Mouse (Mus musculus) E14TG2a.4 (cell line): ENCODE measurements around the gene Ttc33.

Source experiments
- CTCF ChIP-seq: conservative IDR thresholded peaks from 2 replicates; pipeline ENCODE4 v1.5.1; 2014; ENCODE audit warnings: low read length
- NANOG ChIP-seq: IDR thresholded peaks from 2 replicates; pipeline ENCODE4 v1.6.1; 2014; ENCODE audit warnings: borderline replicate concordance, low read length, mixed read lengths

DNA sequence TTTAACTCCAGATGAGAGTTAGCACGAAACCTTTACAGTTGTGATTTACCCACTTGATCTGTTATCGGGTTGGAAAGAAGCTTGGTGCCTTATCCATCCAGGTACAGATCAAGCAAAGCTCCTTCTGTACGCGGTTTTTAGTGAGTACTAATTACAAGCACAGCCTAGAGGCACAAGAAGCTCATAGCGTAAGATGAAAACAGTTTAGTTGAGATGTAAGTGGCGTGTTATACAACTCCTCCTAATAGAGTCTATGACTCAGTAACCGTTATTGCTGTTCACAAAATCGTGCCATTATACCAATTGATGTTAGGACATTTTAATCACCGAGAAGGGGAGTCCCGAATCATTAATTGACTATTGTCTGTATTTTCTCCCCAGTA lies 959 bp downstream of the Ttc33 start:
- TF ChIP-seq CTCF, result no peak
- TF ChIP-seq NANOG, result no peak
